Mouse (Mus musculus) lung, embryonic 15.5 days (tissue): ENCODE measurements around the gene Mpnd. TPM values are rescaled to one million over a fixed set of nuclear protein-coding genes. Genes with fewer than 3 reads are reported as not detected.

Experiments used
- ATAC-seq: fragments of 200-750 bp; cut with Nextera tagmentation; 2 replicates; pipeline ENCODE4 v1.8.0; 2017; ENCODE audit warnings: moderate number of reproducible peaks, borderline replicate concordance; ENCODE audit not compliant: low FRiP score, low TSS enrichment; ENCODE audit errors: extremely low read depth
- H3K27ac ChIP-seq: fragments of 300-500 bp; sonication (generic); 2 replicates; pipeline ENCODE4 v1.5.1; 2015; ENCODE audit warnings: moderate library complexity, mild to moderate bottlenecking, inconsistent platforms
- H3K27me3 ChIP-seq: fragments of 300-500 bp; sonication (generic); 2 replicates; pipeline ENCODE4 v1.6.1; 2015; ENCODE audit warnings: inconsistent platforms
- H3K36me3 ChIP-seq: fragments of 300-500 bp; sonication (generic); 2 replicates; pipeline ENCODE4 v1.6.1; 2015; ENCODE audit warnings: inconsistent platforms
- H3K4me1 ChIP-seq: fragments of 300-500 bp; sonication (generic); 2 replicates; pipeline ENCODE4 v1.6.1; 2015; ENCODE audit warnings: inconsistent platforms
- H3K4me2 ChIP-seq: fragments of 300-500 bp; sonication (generic); 2 replicates; pipeline ENCODE4 v1.6.1; 2015; ENCODE audit warnings: inconsistent platforms, mild to moderate bottlenecking, moderate library complexity
- H3K4me3 ChIP-seq: fragments of 300-500 bp; sonication (generic); 2 replicates; pipeline ENCODE4 v1.5.1; 2015; ENCODE audit warnings: mild to moderate bottlenecking, inconsistent platforms
- H3K9ac ChIP-seq: fragments of 300-500 bp; sonication (generic); 2 replicates; pipeline ENCODE4 v1.6.1; 2015; ENCODE audit warnings: inconsistent platforms
- H3K9me3 ChIP-seq: fragments of 300-500 bp; sonication (generic); 2 replicates; pipeline ENCODE4 v1.6.1; 2016; ENCODE audit warnings: inconsistent platforms
- WGBS: fragments of 180-500 bp; shearing (Covaris S2); methylation state at CpG from one replicate; pipeline ENCODE4 v1.1.7; 2015; 5-methylcytosine and 5-hydroxymethylcytosine counted together
- polyA plus RNA-seq: library from polyadenylated mRNA; unstranded; fragments of >200 nt; fragmentation: Nextera tagmentation; extraction: Ambion mirVana; gene quantifications from 2 replicates; pipeline ENCODE4 v1.2.1, GENCODE M21; 2015

Gene Mpnd
- polyA plus RNA-seq, 1 experiment from 2014 or later = 103 TPM

- Histone ChIP-seq H3K36me3 (peaks cover 13% of the 10 kb centered on the region; the same call in 1 of the 2 replicates), H3K9me3 (no peaks in the 10 kb centered on the region), H3K27me3 (no peaks in the 10 kb centered on the region), H3K9ac (no peak overlapping the region), H3K27ac (no peak overlapping the region), H3K4me3 (no peak overlapping the region; the same call in 1 of the 2 replicates), H3K4me2 (peak overlapping the region; percentile 68; the same call in 1 of the 2 replicates), H3K4me1 (peaks cover 43% of the 10 kb centered on the region)
- no peak for ATAC-seq
- 81% methylated on average over 7 of the region's 7 CpGs for WGBS
These were observed 28.7 kb downstream of the Mpnd start for GRCm38 (mm10) chr17:56034040-56034725.

DNA sequence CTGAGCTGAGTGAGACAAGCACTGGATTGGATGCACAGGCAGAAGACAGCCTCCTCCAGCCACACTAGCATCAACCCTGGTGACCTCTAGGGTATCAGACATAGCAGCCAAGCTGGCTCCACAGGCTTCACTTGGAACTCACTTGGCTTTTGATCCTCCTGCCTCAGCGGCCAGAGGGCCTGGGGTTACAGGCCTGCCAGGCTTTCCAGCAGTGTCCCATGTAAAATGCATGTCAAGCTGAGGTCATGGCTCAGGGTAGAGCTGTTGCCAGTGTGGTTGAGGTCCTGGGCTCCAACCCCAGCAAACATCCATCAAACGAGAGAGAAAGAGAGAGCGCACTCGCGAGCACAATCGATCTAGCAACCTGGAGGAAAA, 29.2 kb downstream of the Mpnd start:
- peaks cover 13% of the 10 kb centered on the region; the same call in 1 of the 2 replicates for H3K36me3 ChIP-seq
- peak overlapping the region; percentile 93 for H3K9ac ChIP-seq
- peak overlapping the region; percentile 88 for H3K4me3 ChIP-seq
- H3K4me2 ChIP-seq = peak overlapping the region; percentile 68
- ATAC-seq = no peak
- H3K27me3 ChIP-seq = no peaks in the 10 kb centered on the region
- H3K27ac ChIP-seq = no peak overlapping the region
- WGBS = 70% methylated on average over 6 of the region's 6 CpGs
- no peaks in the 10 kb centered on the region for H3K9me3 ChIP-seq
- peaks cover 43% of the 10 kb centered on the region for H3K4me1 ChIP-seq

DNA sequence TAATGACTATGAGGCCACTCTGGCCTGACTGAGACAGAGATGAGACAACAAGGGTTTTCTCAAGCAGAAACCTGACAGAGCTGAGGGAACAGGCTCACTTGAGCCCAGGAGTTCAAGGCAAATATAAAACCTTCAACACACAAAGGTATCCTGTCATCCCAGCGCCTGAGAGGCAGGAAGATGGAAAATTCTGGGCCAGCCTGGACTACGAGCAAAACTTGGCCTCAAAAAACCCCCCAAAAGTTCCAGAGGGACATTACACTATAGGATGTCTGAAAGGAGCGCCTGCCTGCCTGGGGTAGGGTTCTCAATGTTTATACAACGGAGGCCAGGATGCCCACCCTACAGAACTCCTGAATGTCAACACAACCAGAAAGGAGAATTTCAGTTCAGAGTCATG, 29.7 kb downstream of the Mpnd start:
- Histone ChIP-seq H3K27me3 (no peaks in the 10 kb centered on the region), H3K4me2 (peak overlapping the region; percentile 68), H3K9ac (peak overlapping the region; percentile 93), H3K4me1 (peaks cover 43% of the 10 kb centered on the region), H3K36me3 (peaks cover 11% of the 10 kb centered on the region; the same call in 1 of the 2 replicates), H3K4me3 (peak overlapping the region; percentile 88), H3K9me3 (no peaks in the 10 kb centered on the region), H3K27ac (no peak overlapping the region)
- 51% methylated on average over 4 of the region's 4 CpGs for WGBS
- no peak for ATAC-seq

DNA sequence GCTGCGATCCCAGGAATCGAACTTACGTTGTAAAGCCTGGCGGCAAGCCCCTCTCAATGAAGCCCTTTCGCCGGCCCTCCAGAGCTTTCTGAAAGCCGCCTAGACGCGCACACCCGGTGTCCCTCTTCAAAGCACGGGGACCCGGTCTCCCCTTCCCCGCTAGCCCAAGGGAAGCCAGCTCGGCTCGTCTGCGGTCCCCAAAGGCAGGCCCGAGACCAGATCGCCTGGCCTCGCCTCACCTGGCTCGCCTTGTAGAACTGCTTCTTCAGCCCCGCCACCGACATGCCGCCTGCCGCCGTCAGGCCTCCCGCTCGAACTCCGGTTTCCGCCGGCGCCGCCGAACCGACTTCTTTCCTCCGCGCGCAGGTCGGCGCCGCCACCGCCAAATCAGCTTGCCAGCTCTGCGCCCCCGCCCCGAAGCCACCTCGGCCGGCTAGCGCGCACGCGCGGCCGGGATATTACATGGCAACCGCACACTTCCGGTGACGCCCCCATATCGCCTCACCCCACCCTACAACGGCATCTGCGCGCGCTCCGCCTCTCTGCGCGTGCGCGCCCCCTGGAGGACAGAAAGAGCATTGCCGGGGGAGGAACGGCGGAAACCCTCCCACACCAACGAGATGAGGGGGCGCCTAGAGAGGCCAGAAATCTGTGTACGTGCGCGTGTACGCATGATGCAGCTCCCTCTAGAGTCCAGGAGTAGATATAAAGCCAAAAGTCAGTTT, 30.8 kb downstream of the Mpnd start, which contains the start of gene Sh3gl1:
TSS of gene Sh3gl1 (minus strand) at position 460 of the 725 bp plus-strand sequence.
- 0 out of 2 replicates have a peak, but pooled peaks cover 6% of the 10 kb centered on the region for H3K36me3 ChIP-seq
- peak within 1 kb of the TSS; percentile 68 for H3K4me2 ChIP-seq
- H3K4me1 ChIP-seq = peaks cover 44% of the 10 kb centered on the region
- H3K27ac ChIP-seq = peak within 1 kb of the TSS; percentile 88
- H3K4me3 ChIP-seq = peak within 1 kb of the TSS; percentile 88
- peak; percentile 90 for ATAC-seq
- H3K9me3 ChIP-seq = no peaks in the 10 kb centered on the region
- under 1% methylated on average over 74 of the region's 74 CpGs for WGBS
- H3K9ac ChIP-seq = peak within 1 kb of the TSS; percentile 93
- no peaks in the 10 kb centered on the region for H3K27me3 ChIP-seq

GRCm38 (mm10) chr17:56036901-56037287, 31.4 kb downstream of the Mpnd start:
- H3K9ac ChIP-seq = peak overlapping the region; percentile 37; the same call in 1 of the 2 replicates
- H3K27ac ChIP-seq = no peak overlapping the region
- peaks cover 49% of the 10 kb centered on the region for H3K4me1 ChIP-seq
- no peaks in the 10 kb centered on the region for H3K27me3 ChIP-seq
- 31% methylated on average over 13 of the region's 13 CpGs for WGBS
- no peaks in the 10 kb centered on the region for H3K9me3 ChIP-seq
- 0 out of 2 replicates have a peak, but pooled peaks cover 6% of the 10 kb centered on the region for H3K36me3 ChIP-seq
- no peak for ATAC-seq
- peak overlapping the region; percentile 53 for H3K4me2 ChIP-seq
- peak overlapping the region; percentile 31 for H3K4me3 ChIP-seq

DNA sequence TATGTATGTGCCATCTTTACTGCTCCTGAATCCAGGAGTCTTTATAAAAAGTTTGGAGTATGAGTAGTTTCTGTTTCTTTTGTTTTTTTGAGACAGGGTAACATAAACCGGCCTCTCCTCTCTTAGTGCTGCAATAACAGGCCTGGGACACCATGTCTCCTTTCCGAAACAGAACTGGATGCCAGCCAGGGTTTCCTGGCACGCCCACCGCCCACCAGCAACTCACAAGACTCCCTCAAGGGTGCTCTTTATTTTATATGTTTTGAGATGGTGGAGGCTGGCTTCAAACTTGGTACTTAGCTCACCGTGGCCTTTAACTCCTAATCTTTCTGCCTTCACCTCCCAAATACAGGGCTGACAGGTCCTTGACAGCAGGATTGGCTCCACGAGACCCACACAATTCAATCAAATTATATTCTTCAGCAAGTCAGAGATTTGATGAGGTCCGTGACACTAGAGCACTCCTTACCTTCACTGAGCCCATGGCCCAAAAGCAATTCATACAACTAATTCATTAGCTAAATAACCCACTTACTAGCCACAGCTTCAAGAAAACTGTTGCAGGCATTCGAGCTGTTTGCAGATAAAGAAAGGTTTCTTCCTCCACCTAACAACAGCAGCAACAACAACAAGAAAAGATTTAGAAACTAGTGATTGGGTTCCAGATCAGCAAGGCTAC, 33.2 kb downstream of the Mpnd start:
- H3K9ac ChIP-seq = no peak overlapping the region
- no peak for ATAC-seq

DNA sequence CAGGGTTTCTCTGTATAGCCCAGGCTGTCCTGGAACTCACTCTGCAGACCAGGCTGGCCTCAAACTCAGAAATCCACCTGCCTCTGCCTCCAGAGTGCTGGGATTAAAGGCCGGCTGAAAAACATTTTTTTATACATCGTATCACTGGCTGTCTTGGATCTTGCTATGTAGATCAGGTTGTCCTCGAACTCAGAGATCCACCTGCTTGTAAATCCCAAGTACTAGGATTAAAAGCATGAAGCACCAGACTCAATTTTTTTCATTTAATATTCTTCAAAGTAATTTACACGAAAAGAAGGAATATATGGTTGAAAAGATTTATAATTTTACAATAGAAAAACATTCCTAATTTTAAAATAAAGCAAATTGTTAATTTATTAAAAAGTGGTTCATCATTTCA, 33.8 kb downstream of the Mpnd start:
- H3K4me1 ChIP-seq = peaks cover 33% of the 10 kb centered on the region
- peak overlapping the region; percentile 93 for H3K4me3 ChIP-seq
- 69% methylated on average over 4 of the region's 4 CpGs for WGBS
- H3K9me3 ChIP-seq = no peaks in the 10 kb centered on the region
- no peaks in the 10 kb centered on the region for H3K27me3 ChIP-seq
- peak overlapping the region; percentile 89 for H3K4me2 ChIP-seq
- peaks cover 10% of the 10 kb centered on the region for H3K36me3 ChIP-seq
- no peak overlapping the region for H3K27ac ChIP-seq
- H3K9ac ChIP-seq = no peak overlapping the region
- ATAC-seq = no peak

More for the DNA sequence above, 33.2 kb downstream of the Mpnd start:
- no peaks in the 10 kb centered on the region for H3K27me3 ChIP-seq
- no peak overlapping the region for H3K4me2 ChIP-seq
- no peak overlapping the region for H3K4me3 ChIP-seq
- WGBS = 78% methylated on average over 8 of the region's 8 CpGs
- 0 out of 2 replicates have a peak, but pooled peaks cover 7% of the 10 kb centered on the region for H3K36me3 ChIP-seq
- H3K9me3 ChIP-seq = no peaks in the 10 kb centered on the region
- no peak overlapping the region for H3K27ac ChIP-seq
- H3K4me1 ChIP-seq = peaks cover 36% of the 10 kb centered on the region

GRCm38 (mm10) chr17:56040030-56040856, 34.7 kb downstream of the Mpnd start, which contains the start of gene Chaf1a:
TSS of gene Chaf1a (plus strand) at chr17:56040439.
- peak within 1 kb of the TSS; percentile 93 for H3K4me3 ChIP-seq
- H3K36me3 ChIP-seq = peaks cover 16% of the 10 kb centered on the region
- no peaks in the 10 kb centered on the region for H3K27me3 ChIP-seq
- H3K4me1 ChIP-seq = peaks cover 24% of the 10 kb centered on the region
- peak within 1 kb of the TSS; percentile 89 for H3K4me2 ChIP-seq
- ATAC-seq = peak; percentile 88
- no peaks in the 10 kb centered on the region for H3K9me3 ChIP-seq
- H3K9ac ChIP-seq = peak within 1 kb of the TSS; percentile 96
- peak within 1 kb of the TSS; percentile 91 for H3K27ac ChIP-seq
- WGBS = under 1% methylated on average over 67 of the region's 68 CpGs

DNA sequence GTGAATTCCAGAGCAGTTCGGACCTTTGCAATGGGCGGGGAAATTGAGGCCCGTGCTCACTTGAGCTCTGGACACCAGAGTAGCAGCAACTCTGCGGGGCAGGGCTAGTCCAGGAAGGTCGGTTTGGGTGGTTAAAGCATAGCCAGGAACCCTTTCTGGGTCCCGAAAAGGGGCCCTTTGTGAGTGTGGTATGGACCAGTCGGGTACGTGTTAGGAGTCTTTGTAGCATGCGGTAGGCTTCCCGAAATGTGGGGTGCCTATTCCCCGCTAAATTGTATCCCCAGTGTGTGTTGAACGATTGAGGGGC, 35.3 kb downstream of the Mpnd start:
- H3K27ac ChIP-seq = peak overlapping the region; percentile 91
- H3K4me2 ChIP-seq = peak overlapping the region; percentile 89
- no peaks in the 10 kb centered on the region for H3K9me3 ChIP-seq
- no peaks in the 10 kb centered on the region for H3K27me3 ChIP-seq
- WGBS = 2% methylated on average over 12 of the region's 12 CpGs
- peak overlapping the region; percentile 96 for H3K9ac ChIP-seq
- peaks cover 21% of the 10 kb centered on the region for H3K36me3 ChIP-seq
- no peak for ATAC-seq
- H3K4me1 ChIP-seq = peaks cover 19% of the 10 kb centered on the region
- H3K4me3 ChIP-seq = peak overlapping the region; percentile 93

DNA sequence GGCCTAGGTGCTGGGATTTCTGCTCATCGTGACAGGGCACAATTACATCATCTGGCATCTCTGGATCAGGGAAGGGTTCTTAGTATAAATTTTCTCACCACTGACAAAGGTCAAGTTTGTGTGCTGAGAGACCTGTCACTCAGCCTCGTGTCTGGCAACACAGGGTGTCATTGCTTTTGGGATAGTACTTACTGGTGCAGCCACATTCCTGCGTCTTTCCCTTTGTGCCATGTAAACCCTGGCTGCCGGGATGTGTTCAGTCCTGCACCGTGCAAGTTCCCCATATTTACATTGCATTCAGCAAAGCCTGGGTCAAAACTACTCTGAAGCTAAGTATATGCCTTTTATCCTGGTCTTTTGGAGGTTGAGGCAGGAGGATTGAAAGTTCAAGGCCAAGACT, 45.9 kb downstream of the Mpnd start:
- Histone ChIP-seq H3K27ac (no peak overlapping the region), H3K27me3 (no peaks in the 10 kb centered on the region), H3K9ac (no peak overlapping the region), H3K9me3 (no peaks in the 10 kb centered on the region), H3K4me3 (no peak overlapping the region), H3K36me3 (peaks cover 71% of the 10 kb centered on the region), H3K4me2 (no peak overlapping the region), H3K4me1 (no peaks in the 10 kb centered on the region)
- 74% methylated on average over 5 of the region's 5 CpGs for WGBS
- ATAC-seq = no peak

DNA sequence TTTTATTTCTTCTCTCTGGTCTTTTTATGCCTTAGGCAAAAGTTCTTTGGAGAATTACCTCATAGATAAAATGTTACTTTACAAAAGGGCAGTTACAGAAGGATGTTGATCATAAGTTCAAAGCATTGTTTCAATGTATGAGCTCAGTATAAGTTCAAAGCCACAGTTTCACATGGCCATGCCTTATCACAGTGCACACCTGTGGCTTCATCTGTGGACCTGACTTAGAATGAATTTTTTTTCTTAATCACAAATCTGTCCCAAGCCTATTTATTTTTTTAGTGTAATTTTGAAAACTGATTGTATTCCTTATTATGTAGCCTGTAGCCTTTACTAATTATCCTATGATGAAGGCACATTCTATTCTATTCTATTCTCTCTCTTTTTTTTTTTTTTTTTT, 49.4 kb downstream of the Mpnd start:
- no peak for ATAC-seq
- Histone ChIP-seq H3K36me3 (peaks cover 71% of the 10 kb centered on the region), H3K9me3 (no peaks in the 10 kb centered on the region)

More for the DNA sequence above, 49.4 kb downstream of the Mpnd start:
- H3K4me3 ChIP-seq = no peak overlapping the region
- no peaks in the 10 kb centered on the region for H3K27me3 ChIP-seq
- H3K9ac ChIP-seq = no peak overlapping the region
- H3K4me2 ChIP-seq = no peak overlapping the region
- H3K27ac ChIP-seq = no peak overlapping the region
- H3K4me1 ChIP-seq = no peaks in the 10 kb centered on the region
